Mouse (Mus musculus) embryo, embryonic 10.5 days (tissue): Measurements from ENCODE around the gene 4930467E23Rik.
"Not testable (repeated sequence)": the region's sequence is repeated elsewhere in the genome, so short reads cannot be mapped to it uniquely, and the experiment has no call there.

Experiments used
- DNase-seq: peaks from one replicate; pipeline ENCODE4 v3.0.0-alpha.2; 2015; ENCODE audit warnings: low spot score

Gene 4930467E23Rik

DNA sequence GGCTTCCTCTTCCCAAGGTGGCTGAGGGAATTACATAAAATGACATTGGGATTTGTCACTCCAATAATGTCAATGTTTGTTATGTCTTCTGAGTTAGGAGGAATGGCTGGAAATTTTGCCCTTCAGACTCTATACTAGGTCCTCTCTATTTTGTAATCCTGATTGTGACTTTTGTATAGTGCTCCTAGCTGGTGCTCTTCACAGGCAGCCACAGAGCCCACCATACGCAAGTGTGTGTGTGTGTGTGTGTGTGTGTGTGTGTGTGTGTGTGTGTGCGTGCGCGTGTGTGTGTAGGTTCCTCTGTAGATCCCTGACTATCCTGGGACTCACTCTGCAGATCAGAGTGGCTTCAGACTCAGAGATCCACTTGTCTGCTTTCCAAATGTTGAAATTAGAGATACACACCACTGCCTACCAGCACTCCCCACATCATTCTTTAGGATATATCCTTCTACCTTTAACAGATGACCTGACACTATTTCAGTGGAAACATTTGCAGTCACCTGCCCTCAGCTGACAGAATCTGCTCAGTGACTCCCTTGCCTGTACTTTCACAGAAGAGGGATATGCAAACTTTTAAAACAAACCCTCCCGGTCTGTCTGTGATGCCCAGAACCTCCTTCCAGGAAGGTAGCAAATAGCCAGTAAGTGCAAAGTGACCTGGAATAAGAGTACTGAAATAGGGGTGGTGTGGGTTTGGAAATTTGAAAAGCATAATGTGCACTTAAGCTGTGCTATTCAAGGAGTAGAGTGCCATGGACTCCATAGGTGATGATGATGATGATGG lies 52.1 kb downstream of the 4930467E23Rik start:
- DNase-seq: not testable (repeated sequence)

DNA sequence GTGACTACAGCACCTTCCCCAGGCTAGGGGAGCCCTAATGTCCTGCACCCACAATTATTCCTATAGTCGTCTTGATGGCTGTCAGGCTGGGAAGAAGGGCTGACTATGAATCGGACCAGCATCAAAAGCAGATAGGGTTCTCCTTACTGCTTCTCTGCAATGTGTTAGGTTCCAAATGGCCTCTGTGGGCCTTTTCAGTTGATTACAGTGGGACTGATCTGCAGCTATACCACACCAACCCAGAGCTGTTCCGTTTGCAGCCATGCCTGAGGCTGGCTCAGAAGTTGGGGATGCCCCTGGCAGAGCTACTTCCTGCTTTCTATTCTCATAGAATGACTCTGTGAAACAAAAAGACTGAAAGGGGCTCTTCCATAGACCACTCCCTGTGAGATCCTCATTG lies 53.4 kb downstream of the 4930467E23Rik start:
- not testable (repeated sequence) for DNase-seq

DNA sequence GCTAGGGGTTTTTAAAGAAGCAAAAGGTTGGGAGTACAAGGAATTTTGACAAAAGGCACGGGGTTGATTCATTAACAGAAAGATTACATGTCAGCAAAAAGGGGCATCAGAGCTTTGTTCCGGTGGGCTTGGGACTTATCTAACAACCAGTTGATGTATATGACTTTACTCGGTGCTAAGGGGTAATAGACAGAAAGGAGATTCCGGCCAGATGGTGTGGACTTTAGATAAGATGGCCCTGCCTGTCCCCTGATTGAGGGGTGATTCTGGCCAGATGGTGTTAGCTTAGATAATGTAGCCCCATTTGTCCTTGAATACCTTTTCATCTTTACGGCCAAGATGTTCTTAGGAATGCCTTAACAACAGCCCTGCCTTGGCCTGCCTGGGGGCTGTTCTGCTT lies 54.5 kb downstream of the 4930467E23Rik start:
- DNase-seq: not testable (repeated sequence)

GRCm38 (mm10) chr8:19784554-19785364 lies 55.4 kb downstream of the 4930467E23Rik start:
- peak; percentile 93 for DNase-seq

- DNase-seq: not testable (repeated sequence)
Measured at GRCm38 (mm10) chr8:19792696-19793095, 63.3 kb downstream of the 4930467E23Rik start.
